Mouse (Mus musculus): ENCODE measurements around the gene Tex35. TPM values are rescaled to one million over a fixed set of nuclear protein-coding genes. Genes with fewer than 3 reads are reported as not detected.
A peak's percentile ranks its signal among the peaks of the same experiment; 100 is the strongest.

Tex35 gene
- polyA plus RNA-seq, 1 experiment from 2014 or later = not detected

- no peak overlapping the region for H3K27ac ChIP-seq
- H3K36me3 ChIP-seq = no peaks in the 10 kb centered on the region
- WGBS = 48% methylated on average over 5 of the region's 5 CpGs
- no peak overlapping the region for H3K4me3 ChIP-seq (replicated peaks)
- no peaks in the 10 kb centered on the region for H3K27me3 ChIP-seq
- H3K9me3 ChIP-seq = no peaks in the 10 kb centered on the region
- H3K9ac ChIP-seq (replicated peaks) = no peak overlapping the region
- peaks cover 16% of the 10 kb centered on the region; the same call in 1 of the 2 replicates for H3K4me1 ChIP-seq (replicated peaks)
- H3K4me2 ChIP-seq (replicated peaks) = no peak overlapping the region
- ATAC-seq = no peak
Observed at GRCm38 (mm10) chr1:157062445-157062825, 46.0 kb downstream of the Tex35 start.

- no peaks in the 10 kb centered on the region for H3K27me3 ChIP-seq
- no peak for ATAC-seq
- no peak overlapping the region for H3K27ac ChIP-seq
- peaks cover 18% of the 10 kb centered on the region for H3K4me1 ChIP-seq (replicated peaks)
- H3K4me2 ChIP-seq (replicated peaks) = no peak overlapping the region
- no peak overlapping the region for H3K4me3 ChIP-seq (replicated peaks)
- no peaks in the 10 kb centered on the region for H3K36me3 ChIP-seq
- WGBS = 93% methylated on average over 10 of the region's 10 CpGs
- no peak overlapping the region for H3K9ac ChIP-seq (replicated peaks)
- H3K9me3 ChIP-seq = no peaks in the 10 kb centered on the region
Observed at GRCm38 (mm10) chr1:157061800-157062444, 46.6 kb downstream of the Tex35 start.

GRCm38 (mm10) chr1:157061170-157061569 is 47.3 kb downstream of the Tex35 start:
- Histone ChIP-seq H3K36me3 (no peaks in the 10 kb centered on the region), H3K27me3 (no peaks in the 10 kb centered on the region), H3K4me1 (replicated peaks) (peaks cover 24% of the 10 kb centered on the region), H3K27ac (no peak overlapping the region), H3K9me3 (no peaks in the 10 kb centered on the region), H3K4me3 (replicated peaks) (no peak overlapping the region), H3K9ac (replicated peaks) (no peak overlapping the region), H3K4me2 (replicated peaks) (no peak overlapping the region)
- ATAC-seq = no peak
- WGBS = 83% methylated on average over 3 of the region's 3 CpGs

GRCm38 (mm10) chr1:157060441-157061135 is 47.9 kb downstream of the Tex35 start:
- 76% methylated on average over 11 of the region's 12 CpGs for WGBS
- Histone ChIP-seq H3K9ac (replicated peaks) (no peak overlapping the region), H3K27ac (no peak overlapping the region), H3K9me3 (no peaks in the 10 kb centered on the region), H3K27me3 (no peaks in the 10 kb centered on the region), H3K4me1 (replicated peaks) (peaks cover 25% of the 10 kb centered on the region), H3K4me3 (replicated peaks) (no peak overlapping the region), H3K36me3 (no peaks in the 10 kb centered on the region), H3K4me2 (replicated peaks) (no peak overlapping the region)
- ATAC-seq = no peak

- Histone ChIP-seq H3K4me2 (replicated peaks) (peak overlapping the region; percentile 32), H3K27ac (peak overlapping the region; percentile 93), H3K9ac (replicated peaks) (no peak overlapping the region; the same call in 1 of the 2 replicates), H3K4me3 (replicated peaks) (no peak overlapping the region), H3K36me3 (no peaks in the 10 kb centered on the region), H3K9me3 (no peaks in the 10 kb centered on the region), H3K4me1 (replicated peaks) (peaks cover 36% of the 10 kb centered on the region), H3K27me3 (no peaks in the 10 kb centered on the region)
- no peak for ATAC-seq
- WGBS = 28% methylated on average over 6 of the region's 6 CpGs
Observed at GRCm38 (mm10) chr1:157055901-157056300, 52.6 kb downstream of the Tex35 start.

- Histone ChIP-seq H3K4me1 (replicated peaks) (peaks cover 36% of the 10 kb centered on the region), H3K27ac (peak overlapping the region; percentile 93), H3K27me3 (no peaks in the 10 kb centered on the region), H3K9me3 (no peaks in the 10 kb centered on the region), H3K9ac (replicated peaks) (peak overlapping the region; percentile 28; the same call in 1 of the 2 replicates), H3K4me3 (replicated peaks) (no peak overlapping the region), H3K4me2 (replicated peaks) (peak overlapping the region; percentile 32), H3K36me3 (no peaks in the 10 kb centered on the region)
- ATAC-seq = peak; percentile 93
- 20% methylated on average over 11 of the region's 11 CpGs for WGBS
Observed at GRCm38 (mm10) chr1:157055288-157055831, 53.1 kb downstream of the Tex35 start.

GRCm38 (mm10) chr1:157054659-157055058 is 53.8 kb downstream of the Tex35 start:
- H3K4me1 ChIP-seq (replicated peaks) = peaks cover 36% of the 10 kb centered on the region
- ATAC-seq = no peak
- H3K36me3 ChIP-seq = no peaks in the 10 kb centered on the region
- no peaks in the 10 kb centered on the region; the same call in 1 of the 2 replicates for H3K27me3 ChIP-seq
- peak overlapping the region; percentile 32; the same call in 1 of the 2 replicates for H3K4me2 ChIP-seq (replicated peaks)
- 56% methylated on average over 7 of the region's 7 CpGs for WGBS
- no peaks in the 10 kb centered on the region for H3K9me3 ChIP-seq
- no peak overlapping the region for H3K4me3 ChIP-seq (replicated peaks)
- H3K27ac ChIP-seq = peak overlapping the region; percentile 93
- 0 out of 2 replicates have a peak overlapping the region, but pooled peaks have one; percentile 28 for H3K9ac ChIP-seq (replicated peaks)

GRCm38 (mm10) chr1:157049886-157050285 is 58.6 kb downstream of the Tex35 start:
- no peak overlapping the region for H3K4me3 ChIP-seq (replicated peaks)
- no peaks in the 10 kb centered on the region for H3K9me3 ChIP-seq
- no peak overlapping the region for H3K9ac ChIP-seq (replicated peaks)
- no peak overlapping the region for H3K27ac ChIP-seq
- peaks cover 31% of the 10 kb centered on the region for H3K4me1 ChIP-seq (replicated peaks)
- ATAC-seq = no peak
- WGBS = 83% methylated on average over 2 of the region's 2 CpGs
- H3K36me3 ChIP-seq = no peaks in the 10 kb centered on the region
- no peaks in the 10 kb centered on the region; the same call in 1 of the 2 replicates for H3K27me3 ChIP-seq
- H3K4me2 ChIP-seq (replicated peaks) = no peak overlapping the region

Other genes starting within 250 kb of the Tex35 start
- 132 and 143 TPM in 2 replicates for gene Ralgps2, start 169.1 kb downstream of the Tex35 start, polyA plus RNA-seq (2015; fragmentation: Nextera tagmentation; extraction: Ambion mirVana)